Mouse (Mus musculus) liver, adult 2 months (tissue): Measurements from ENCODE around the gene Map3k20. TPM values are rescaled to one million over a fixed set of nuclear protein-coding genes. Genes with fewer than 3 reads are reported as not detected.

Experiments used
- DNase-seq: peaks from one replicate; pipeline ENCODE4 v3.0.0-alpha.2; 2011; ENCODE audit warnings: low read depth, low spot score; ENCODE audit errors: extremely low read depth
- H3K27ac ChIP-seq: fragments of 200-500 bp; replicated peaks from 2 replicates; pipeline ENCODE4 v1.5.1; 2012; ENCODE audit warnings: low read depth, mild to moderate bottlenecking, control low read depth, inconsistent platforms, low read length; ENCODE audit not compliant: insufficient read depth
- H3K27me3 ChIP-seq: fragments of 200-500 bp; 2 replicates; pipeline ENCODE4 v1.6.1; 2012; ENCODE audit warnings: mild to moderate bottlenecking, moderate library complexity, low read length, inconsistent platforms; ENCODE audit not compliant: control insufficient read depth, insufficient read depth
- H3K36me3 ChIP-seq: fragments of 200-500 bp; 2 replicates; pipeline ENCODE4 v1.6.1; 2012; ENCODE audit warnings: low read length, inconsistent platforms; ENCODE audit not compliant: control insufficient read depth, insufficient read depth
- H3K4me1 ChIP-seq: fragments of 200-500 bp; 2 replicates; pipeline ENCODE4 v1.6.1; 2011; ENCODE audit warnings: low read length; ENCODE audit not compliant: control insufficient read depth, insufficient read depth
- H3K4me3 ChIP-seq: fragments of 200-500 bp; 2 replicates; pipeline ENCODE4 v1.5.1; 2011; ENCODE audit warnings: low read depth, mild to moderate bottlenecking, control low read depth, low read length, moderate library complexity; ENCODE audit not compliant: insufficient read depth
- H3K79me2 ChIP-seq: fragments of 200-500 bp; 2 replicates; pipeline ENCODE4 v1.6.1; 2012; ENCODE audit warnings: inconsistent platforms, mild to moderate bottlenecking, low read length, moderate library complexity; ENCODE audit not compliant: control insufficient read depth, insufficient read depth
- H3K9ac ChIP-seq: fragments of 200-500 bp; 2 replicates; pipeline ENCODE4 v1.6.1; 2012; ENCODE audit warnings: low read depth, mild to moderate bottlenecking, control low read depth, inconsistent platforms, low read length
- CTCF ChIP-seq: fragments of 200-500 bp; IDR thresholded peaks from 2 replicates; pipeline ENCODE4 v1.5.1; 2011; ENCODE audit warnings: low read depth, low read length, control low read depth
- POLR2A ChIP-seq: fragments of 200-500 bp; IDR thresholded peaks from 2 replicates; pipeline ENCODE4 v1.6.1; 2011; ENCODE audit warnings: low read length, control low read depth; ENCODE audit not compliant: insufficient read depth; ENCODE audit errors: extremely low read depth
- WGBS: fragments of 180-500 bp; shearing (Covaris S2); methylation state at CpG from one replicate; pipeline ENCODE4 v1.1.7; 2018; 5-methylcytosine and 5-hydroxymethylcytosine counted together
- polyA plus RNA-seq: library from polyadenylated mRNA; depleted of rRNA; stranded (reverse); fragments of >200 nt; gene quantifications from 2 replicates; pipeline ENCODE4 v1.2.3, GENCODE M21; 2012
- total RNA-seq: library from RNA; depleted of rRNA; stranded (reverse); fragments of >200 nt; gene quantifications from 2 replicates; pipeline ENCODE4 v1.2.3, GENCODE M21; 2014

Map3k20 gene
- total and polyA plus RNA-seq, 2 experiments, result 4.6 to 11.8 TPM

DNA sequence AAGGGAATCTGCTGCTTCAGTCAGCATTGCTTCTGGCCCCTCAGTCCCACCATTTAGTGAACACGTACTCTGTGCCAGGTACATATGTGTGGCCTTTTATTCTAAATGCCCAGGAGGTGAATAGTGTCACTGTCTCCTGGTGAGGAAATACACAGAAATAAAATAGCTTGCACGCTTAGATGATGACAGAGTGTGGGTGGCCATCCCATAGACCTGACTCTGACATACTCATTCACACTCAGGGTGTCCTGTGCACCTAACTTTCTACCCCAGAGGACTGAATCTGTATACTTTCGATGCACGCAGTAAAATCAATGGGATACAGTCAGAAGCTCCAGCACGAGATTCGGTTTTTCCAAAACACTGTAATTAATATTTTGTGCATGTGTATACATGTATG lies 18.0 kb upstream of the Map3k20 start:
- WGBS, result 93% methylated on average over 6 of the region's 6 CpGs
- no peak overlapping the region for H3K27ac ChIP-seq

DNA sequence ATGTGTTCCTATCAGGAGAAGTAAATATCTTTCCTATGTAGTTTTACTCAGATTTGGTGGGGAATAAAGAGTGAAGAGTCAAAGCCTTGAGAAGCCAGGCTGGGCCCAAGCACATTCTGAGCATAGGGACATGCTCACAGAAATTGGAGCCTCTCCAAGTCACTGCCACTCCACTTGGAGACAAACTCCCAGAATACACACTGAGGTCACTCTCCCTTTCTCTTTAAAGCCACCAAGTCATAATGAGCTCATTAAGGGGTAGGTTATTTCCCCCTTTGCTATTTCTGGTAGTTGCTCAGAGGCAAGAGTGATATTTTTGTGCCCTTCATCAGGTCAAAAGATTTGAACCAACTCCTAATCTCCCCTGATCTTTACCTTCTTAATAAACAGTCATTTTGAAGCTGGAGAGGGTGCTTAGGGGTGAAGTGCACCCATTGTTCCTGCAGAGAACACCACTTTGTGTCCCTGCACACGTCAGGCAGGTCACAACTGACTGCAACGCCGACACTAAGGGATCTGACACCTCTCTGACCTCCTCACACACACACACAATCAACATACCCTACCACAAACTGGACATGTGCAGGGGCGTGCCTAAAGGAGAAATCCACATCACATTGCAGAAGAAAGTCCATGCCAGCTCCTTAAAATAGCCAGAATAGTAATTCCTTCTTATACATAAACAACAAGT lies 15.6 kb upstream of the Map3k20 start:
- no peaks in the 10 kb centered on the region for H3K4me1 ChIP-seq
- no peaks in the 10 kb centered on the region for H3K79me2 ChIP-seq
- no peak overlapping the region for H3K4me3 ChIP-seq
- no peak for TF ChIP-seq CTCF
- TF ChIP-seq POLR2A, result no peak
- no peaks in the 10 kb centered on the region for H3K27me3 ChIP-seq
- no peaks in the 10 kb centered on the region for H3K36me3 ChIP-seq
- no peak overlapping the region for H3K9ac ChIP-seq
- H3K27ac ChIP-seq, result no peak overlapping the region
- DNase-seq, result no peak
- 85% methylated on average over 4 of the region's 4 CpGs for WGBS

More for the DNA sequence above, 18.0 kb upstream of the Map3k20 start:
- TF ChIP-seq POLR2A, result no peak
- TF ChIP-seq CTCF, result no peak
- Histone ChIP-seq H3K9ac (no peak overlapping the region), H3K4me3 (no peak overlapping the region), H3K36me3 (no peaks in the 10 kb centered on the region), H3K4me1 (no peaks in the 10 kb centered on the region), H3K27me3 (no peaks in the 10 kb centered on the region), H3K79me2 (no peaks in the 10 kb centered on the region)
- DNase-seq, result no peak

DNA sequence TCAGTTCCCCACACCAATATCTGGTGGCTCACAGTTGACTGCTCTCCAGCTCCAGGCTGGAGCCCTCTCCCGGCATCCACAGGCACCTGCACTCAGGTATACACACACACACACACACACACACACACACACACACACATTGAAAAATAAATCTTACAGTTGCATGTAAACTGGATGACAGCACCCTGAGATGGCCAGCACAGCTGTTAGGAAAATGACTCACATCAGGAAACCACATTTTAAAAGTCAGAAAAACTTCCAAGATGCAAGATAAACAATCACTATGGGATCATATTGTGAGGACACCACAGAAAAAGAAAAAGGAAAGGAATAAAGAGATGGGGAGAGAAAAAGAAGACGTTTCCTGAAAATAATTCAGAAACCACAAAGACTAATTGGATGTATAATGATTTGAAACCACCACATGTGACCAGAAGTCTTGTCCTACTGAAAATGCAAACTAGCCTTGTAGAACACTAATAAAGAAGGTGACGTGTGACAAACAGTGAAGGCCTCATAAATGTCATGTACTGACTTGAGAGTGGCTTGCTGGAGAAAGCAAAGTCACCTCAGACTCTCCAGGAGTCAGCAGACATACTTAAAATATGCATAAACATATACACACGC lies 7.1 kb upstream of the Map3k20 start:
- DNase-seq, result no peak
- Histone ChIP-seq H3K79me2 (no peaks in the 10 kb centered on the region), H3K4me1 (no peaks in the 10 kb centered on the region), H3K4me3 (no peak overlapping the region), H3K9ac (no peak overlapping the region), H3K36me3 (no peaks in the 10 kb centered on the region), H3K27me3 (no peaks in the 10 kb centered on the region), H3K27ac (no peak overlapping the region)
- no peak for TF ChIP-seq POLR2A
- TF ChIP-seq CTCF, result no peak
- WGBS, result 84% methylated on average over 4 of the region's 4 CpGs

DNA sequence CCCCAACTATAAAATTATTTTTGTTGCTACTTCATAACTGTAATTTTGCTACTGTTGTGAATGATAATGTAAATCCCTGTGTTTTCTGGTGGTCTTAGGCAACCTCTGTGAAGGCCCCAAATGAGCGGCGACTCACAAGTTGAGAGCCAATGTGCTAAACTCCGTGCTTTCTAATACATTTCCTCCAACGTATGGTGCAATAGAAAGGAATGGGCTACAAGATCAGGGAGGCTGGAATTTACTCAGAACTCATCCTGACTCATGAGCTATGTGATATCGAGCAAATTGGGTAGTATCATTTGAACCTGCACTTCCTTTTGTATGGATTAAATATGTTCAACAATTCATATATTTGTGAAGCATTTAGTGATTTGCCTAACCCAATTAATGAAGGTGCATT lies 4.9 kb upstream of the Map3k20 start:
- no peak for TF ChIP-seq POLR2A
- TF ChIP-seq CTCF, result no peak

DNA sequence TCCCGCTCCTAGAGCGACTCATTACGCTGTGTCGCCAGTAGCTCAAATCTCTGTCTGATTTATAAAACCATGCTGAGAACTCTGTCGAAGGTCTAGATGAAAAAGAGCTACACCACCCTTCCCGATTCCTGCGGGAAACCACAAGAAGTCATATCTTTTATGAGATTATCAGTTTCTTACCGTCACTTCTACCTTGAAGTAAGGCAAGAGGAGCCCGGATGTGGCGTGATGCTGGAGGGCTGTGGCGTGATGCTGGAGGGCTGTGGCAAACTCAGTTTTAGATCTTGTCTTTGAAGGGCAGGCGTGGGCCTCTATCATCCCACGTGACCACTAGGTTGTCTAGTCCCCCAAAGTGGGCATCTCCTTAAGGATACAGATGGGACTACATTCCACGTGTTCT lies 3.5 kb upstream of the Map3k20 start:
- H3K79me2 ChIP-seq, result no peaks in the 10 kb centered on the region
- H3K36me3 ChIP-seq, result no peaks in the 10 kb centered on the region
- no peak overlapping the region for H3K9ac ChIP-seq
- H3K4me3 ChIP-seq, result no peak overlapping the region
- no peaks in the 10 kb centered on the region for H3K27me3 ChIP-seq
- H3K4me1 ChIP-seq, result peaks cover 4% of the 10 kb centered on the region; the same call in 1 of the 2 replicates
- WGBS, result 92% methylated on average over 14 of the region's 14 CpGs
- no peak for DNase-seq
- H3K27ac ChIP-seq, result no peak overlapping the region
- TF ChIP-seq POLR2A (no peak), CTCF (no peak)

More for the DNA sequence above, 4.9 kb upstream of the Map3k20 start:
- Histone ChIP-seq H3K79me2 (no peaks in the 10 kb centered on the region), H3K4me1 (no peaks in the 10 kb centered on the region), H3K36me3 (no peaks in the 10 kb centered on the region), H3K27me3 (no peaks in the 10 kb centered on the region), H3K9ac (no peak overlapping the region), H3K4me3 (no peak overlapping the region), H3K27ac (no peak overlapping the region)
- DNase-seq, result no peak
- 91% methylated on average over 5 of the region's 5 CpGs for WGBS

DNA sequence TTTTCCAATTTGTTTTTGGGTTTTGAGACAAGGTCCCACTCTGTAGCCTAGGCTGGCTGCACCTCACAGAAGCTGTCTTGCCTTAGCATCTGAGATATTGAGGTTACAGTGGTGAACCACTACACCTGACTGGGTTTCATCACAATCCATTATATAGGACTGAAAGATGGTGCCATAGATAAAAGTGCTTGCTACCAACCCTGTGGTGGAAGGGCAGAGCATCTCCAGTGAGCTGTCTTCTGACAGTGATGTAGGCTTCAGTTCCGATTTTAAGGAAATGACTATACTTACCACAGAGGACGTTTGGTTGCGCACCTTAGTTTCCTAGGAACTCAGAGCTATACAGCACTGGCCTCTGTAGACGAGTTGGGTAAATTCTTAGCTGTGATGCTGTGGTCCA lies 2.7 kb upstream of the Map3k20 start:
- H3K36me3 ChIP-seq, result no peaks in the 10 kb centered on the region
- DNase-seq, result no peak
- H3K4me1 ChIP-seq, result peaks cover 8% of the 10 kb centered on the region; the same call in 1 of the 2 replicates
- H3K27me3 ChIP-seq, result no peaks in the 10 kb centered on the region
- peaks cover 4% of the 10 kb centered on the region; the same call in 1 of the 2 replicates for H3K79me2 ChIP-seq
- no peak overlapping the region for H3K27ac ChIP-seq
- no peak for TF ChIP-seq CTCF
- TF ChIP-seq POLR2A, result no peak
- 83% methylated on average over 4 of the region's 4 CpGs for WGBS
- no peak overlapping the region for H3K9ac ChIP-seq
- H3K4me3 ChIP-seq, result no peak overlapping the region
